Mouse (Mus musculus): Measurements from ENCODE around the gene Rab3gap2.

DNA sequence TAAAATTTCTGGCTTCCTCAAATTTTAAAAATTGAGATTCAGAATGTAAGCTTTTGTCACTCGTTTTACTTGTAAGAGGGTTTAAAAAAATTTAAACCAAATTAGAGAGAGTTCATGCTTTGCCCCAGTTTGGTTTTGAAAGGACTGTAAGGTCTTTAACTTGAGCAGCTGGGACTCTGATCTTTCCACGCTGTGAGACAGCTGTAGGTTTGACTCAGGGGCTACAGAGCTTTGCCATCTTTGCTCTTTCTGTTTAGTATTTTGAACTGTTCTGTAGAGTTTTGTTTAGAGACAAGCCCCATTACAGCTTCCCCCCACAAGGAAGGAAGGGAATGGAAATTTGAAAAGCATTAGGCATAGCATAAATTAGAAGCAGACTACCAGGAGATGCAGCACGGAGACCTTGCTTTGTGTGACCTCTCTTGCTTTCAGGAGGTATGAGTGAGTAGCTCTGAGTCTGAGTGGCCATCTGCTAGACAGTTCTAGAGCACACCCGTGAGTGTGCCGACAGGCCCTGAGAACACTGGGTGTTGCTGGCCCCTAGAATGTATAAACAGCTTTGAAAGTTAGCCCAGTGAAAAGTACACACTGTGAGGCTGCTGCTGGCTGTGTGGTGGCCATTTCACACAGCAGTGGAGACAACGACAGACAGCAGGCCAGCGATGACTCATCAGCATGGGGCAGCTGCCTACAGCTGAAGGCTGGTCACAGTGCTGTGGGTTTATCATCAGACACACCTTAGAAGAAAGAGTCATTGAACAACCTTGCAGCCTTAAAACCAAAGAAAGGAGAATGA, 25.7 kb downstream of the Rab3gap2 start:
- TF ChIP-seq CTCF (IDR thresholded peaks at IDR 0.05; ENCODE audit: borderline replicate concordance, insufficient read depth, low read depth, low read length) (no peak), POLR2A (IDR thresholded peaks at IDR 0.05; ENCODE audit: borderline replicate concordance, insufficient read depth, low read length) (no peak)
